Mouse (Mus musculus) thymus, postnatal 4 days (tissue): ENCODE measurements at regions not wholly inside any gene's neighbourhood (a gene's known extent, or its start where the extent isn't known, plus 50 kb on each side); places are given as distances from the start of the nearest gene placed in this dataset.
"Not testable (repeated sequence)": the region's sequence is repeated elsewhere in the genome, so short reads cannot be mapped to it uniquely, and the experiment has no call there.

ENCODE experiments used
- DNase-seq: peaks from one replicate; pipeline ENCODE4 v3.0.0; 2021

- no peak for DNase-seq
Measured at GRCm38 (mm10) chr17:47269053-47269891, 99.4 kb upstream of the Mrps10 start.

DNA sequence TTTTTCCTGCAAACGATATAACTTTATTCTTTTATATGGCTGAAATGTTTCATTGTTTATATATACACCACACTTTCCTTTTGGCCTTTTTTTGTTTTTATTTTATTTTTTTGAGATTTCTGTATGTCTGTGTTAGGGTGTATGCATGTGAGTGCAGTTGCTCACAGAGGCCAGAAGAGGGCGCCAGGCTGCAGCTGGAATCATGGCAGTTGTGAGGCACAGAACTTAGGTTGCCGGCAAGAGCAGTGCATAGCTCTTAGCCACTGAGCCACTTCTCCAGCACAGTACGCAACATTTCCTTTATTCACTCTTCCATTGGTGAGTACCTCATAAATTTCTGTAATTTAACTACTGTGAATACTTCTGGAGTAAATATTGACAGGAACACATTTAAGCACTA is 100.8 kb upstream of the Mrps10 start:
- DNase-seq = no peak

- DNase-seq = no peak
Measured at GRCm38 (mm10) chr17:47267076-47267475, 101.6 kb upstream of the Mrps10 start.

GRCm38 (mm10) chr17:47266335-47266734 is 102.4 kb upstream of the Mrps10 start:
- DNase-seq = no peak

- DNase-seq = no peak
Measured at GRCm38 (mm10) chr17:47262986-47263385, 105.7 kb upstream of the Mrps10 start.

DNA sequence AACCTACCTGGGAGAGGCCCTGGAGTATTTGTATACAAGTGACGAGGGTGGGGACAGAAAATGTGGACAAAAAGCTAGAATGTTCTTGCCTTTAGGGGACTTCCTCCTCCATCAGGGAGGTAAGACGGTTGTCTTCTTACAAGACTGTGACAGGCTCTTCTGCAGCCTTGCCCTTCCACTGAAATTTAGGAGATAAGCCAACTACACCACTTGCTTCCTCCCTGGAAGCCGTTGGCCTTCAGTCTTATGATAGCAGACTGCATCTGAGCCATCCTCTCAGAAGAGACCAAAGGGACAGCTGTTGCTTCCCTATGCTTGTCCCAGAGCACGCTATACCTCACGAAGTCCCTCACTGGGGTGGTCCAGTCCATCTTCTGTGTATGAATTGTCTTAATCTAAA is 106.5 kb upstream of the Mrps10 start:
- no peak for DNase-seq

DNA sequence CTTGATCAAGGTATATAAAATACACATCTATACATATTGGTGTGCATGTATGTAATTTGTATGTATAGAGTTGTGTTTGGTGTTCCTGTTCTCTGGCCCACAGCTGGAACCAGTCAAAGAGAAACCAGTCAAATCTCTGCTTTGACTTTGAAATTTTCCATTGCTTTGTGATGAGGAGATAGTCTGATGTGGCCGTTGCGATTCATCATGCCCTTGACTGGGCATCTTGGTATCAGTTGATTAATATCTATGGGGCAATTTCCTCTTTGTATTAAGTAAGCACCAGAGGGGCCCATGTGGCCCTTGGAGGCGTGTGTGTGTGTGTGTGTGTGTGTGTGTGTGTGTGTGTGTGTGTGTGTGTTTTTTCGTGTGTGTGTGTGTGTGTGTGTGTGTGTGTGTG is 107.7 kb upstream of the Mrps10 start:
- DNase-seq = no peak

- no peak for DNase-seq
Measured at GRCm38 (mm10) chr17:47258296-47258695, 110.4 kb upstream of the Mrps10 start.

DNA sequence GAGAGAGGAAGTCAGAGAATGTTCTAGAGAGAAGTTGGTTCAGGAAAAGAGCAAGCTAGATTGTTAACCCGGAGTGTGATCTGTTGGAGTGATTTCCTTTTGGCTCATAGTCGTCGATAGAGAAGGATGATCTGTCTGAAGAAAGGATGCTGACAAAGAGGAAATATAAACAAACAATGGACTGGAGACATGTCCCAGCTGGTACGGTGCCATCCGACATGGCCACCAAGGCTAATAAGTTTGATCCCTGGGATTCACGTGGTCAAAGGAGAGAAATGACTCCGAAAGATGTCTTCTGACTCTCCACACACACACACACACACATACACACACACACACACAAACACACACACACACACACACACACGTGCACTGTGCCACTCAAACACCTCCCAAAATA is 113.5 kb upstream of the Mrps10 start:
- DNase-seq = no peak

DNA sequence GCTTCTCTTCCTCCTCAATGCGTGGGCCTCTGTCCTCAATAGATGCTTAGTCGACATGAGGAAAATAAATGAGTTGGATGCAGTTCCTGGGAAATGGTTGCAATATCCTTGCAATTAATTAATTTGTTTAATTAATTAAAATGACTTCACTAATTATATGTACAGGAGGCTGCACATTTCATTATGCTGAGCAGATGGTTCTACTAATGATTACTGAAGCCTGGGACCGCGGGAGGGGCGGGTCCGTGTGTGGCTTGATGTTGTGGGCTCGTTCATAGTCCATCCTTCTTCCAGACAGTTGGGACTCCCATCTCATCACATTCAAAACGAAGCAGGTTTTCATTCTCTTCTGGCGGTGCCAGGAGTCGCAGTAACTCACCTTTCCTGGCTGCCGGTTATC is 114.7 kb upstream of the Mrps10 start:
- DNase-seq = no peak

DNA sequence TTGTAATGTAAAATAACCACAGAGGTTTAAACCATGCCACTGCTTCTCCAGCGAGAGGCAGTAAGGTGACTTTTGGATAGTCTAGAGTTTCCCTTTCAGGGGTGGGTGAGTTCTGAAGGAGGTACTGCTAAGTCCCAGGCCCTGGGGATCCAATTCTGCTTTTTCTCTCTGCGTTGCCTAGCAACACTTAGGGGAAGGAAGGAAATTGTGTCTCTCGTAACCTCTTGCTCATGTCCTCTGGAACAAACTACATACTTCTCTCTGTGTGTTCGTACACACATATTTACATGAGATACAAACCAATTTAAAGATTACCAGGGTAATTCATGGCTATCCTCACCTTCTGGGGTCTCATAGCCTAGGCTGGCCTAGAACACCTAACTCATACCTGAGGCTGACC is 118.7 kb upstream of the Mrps10 start:
- no peak for DNase-seq

- no peak for DNase-seq
Measured at GRCm38 (mm10) chr17:47249176-47249575, 119.5 kb upstream of the Mrps10 start.

GRCm38 (mm10) chr17:47248053-47248452 is 120.6 kb upstream of the Mrps10 start:
- no peak for DNase-seq

- no peak for DNase-seq
Measured at GRCm38 (mm10) chr17:47247516-47247915, 121.2 kb upstream of the Mrps10 start.

DNA sequence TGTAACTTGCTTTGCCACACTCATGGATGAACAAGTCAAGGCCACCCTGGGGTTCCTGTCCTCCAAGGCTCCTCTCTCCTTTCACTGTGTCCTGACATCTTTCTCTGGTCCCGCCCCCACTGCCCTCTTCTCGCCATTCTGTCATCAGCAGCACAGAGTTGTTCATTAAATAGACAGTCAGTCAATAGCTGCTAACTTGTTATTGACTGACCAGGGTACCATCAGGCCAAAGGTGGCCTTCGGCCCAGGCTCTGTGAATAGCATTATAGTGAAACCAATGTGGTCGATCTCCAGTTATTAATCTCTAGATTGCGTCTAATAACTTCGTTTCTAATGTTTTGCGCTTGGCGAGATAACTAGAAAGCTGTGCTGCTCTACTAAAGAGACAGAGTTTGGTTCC is 122.1 kb upstream of the Mrps10 start:
- no peak for DNase-seq

- no peak for DNase-seq
Measured at GRCm38 (mm10) chr17:47245635-47246034, 123.1 kb upstream of the Mrps10 start.

GRCm38 (mm10) chr17:47239086-47239485 is 129.6 kb upstream of the Mrps10 start:
- no peak for DNase-seq

GRCm38 (mm10) chr17:47237881-47238280 is 130.8 kb upstream of the Mrps10 start:
- DNase-seq = not testable (repeated sequence)

- DNase-seq = no peak
Measured at GRCm38 (mm10) chr17:47234343-47234742, 134.3 kb upstream of the Mrps10 start.

DNA sequence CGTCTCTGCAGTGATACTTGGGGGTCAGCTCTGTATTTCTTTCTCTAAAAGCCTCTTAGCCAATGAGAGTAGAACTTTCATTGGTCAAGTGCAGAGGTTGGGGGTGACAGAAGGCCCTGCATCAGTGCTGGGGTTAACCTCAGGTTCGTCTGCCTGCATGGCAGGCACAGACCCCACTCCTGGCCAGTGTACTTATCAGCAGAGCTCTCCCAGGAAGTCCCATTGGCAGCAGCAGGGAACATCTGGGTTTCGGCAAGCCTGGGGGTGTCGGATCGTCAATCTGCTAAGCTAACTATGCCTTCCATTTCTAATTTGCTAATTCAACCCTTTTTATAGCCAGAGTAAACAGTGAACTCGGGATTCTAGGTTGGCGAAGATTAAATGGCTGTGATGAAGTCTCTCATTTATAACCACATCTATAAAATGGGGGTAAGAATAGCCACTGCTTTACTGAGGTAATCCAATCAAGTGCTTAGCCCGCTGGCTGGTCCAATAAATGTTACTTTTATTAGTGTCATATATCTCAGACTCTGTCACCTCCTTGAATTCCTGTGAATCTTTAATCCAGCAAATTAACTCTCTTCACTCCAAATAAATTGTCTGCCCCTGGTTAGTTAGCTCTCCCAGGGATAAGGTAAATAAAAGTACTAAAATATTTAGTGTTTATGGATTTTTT is 135.5 kb upstream of the Mrps10 start:
- no peak for DNase-seq

DNA sequence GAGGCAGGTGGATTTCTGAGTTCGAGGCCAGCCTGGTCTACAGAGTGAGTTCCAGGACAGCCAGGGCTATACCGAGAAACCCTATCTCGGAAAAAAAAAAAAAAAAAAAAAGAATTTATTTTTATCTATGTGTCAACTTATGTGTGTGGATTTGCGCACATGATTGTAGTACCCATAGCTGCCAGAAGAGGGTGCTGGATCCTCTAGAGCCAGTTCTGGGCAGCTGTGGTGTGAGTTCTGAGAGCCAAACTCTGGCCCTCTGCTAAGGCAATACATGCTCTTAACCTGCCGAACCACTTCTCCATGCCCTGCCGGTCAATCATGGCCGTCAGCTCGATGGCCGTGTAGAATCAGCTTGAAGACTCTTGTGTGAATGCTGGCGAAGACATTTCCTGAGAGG is 138.0 kb upstream of the Mrps10 start:
- peak; percentile 50 for DNase-seq

- peak; percentile 24 for DNase-seq
Measured at GRCm38 (mm10) chr17:47226391-47226790, 142.3 kb upstream of the Mrps10 start.

DNA sequence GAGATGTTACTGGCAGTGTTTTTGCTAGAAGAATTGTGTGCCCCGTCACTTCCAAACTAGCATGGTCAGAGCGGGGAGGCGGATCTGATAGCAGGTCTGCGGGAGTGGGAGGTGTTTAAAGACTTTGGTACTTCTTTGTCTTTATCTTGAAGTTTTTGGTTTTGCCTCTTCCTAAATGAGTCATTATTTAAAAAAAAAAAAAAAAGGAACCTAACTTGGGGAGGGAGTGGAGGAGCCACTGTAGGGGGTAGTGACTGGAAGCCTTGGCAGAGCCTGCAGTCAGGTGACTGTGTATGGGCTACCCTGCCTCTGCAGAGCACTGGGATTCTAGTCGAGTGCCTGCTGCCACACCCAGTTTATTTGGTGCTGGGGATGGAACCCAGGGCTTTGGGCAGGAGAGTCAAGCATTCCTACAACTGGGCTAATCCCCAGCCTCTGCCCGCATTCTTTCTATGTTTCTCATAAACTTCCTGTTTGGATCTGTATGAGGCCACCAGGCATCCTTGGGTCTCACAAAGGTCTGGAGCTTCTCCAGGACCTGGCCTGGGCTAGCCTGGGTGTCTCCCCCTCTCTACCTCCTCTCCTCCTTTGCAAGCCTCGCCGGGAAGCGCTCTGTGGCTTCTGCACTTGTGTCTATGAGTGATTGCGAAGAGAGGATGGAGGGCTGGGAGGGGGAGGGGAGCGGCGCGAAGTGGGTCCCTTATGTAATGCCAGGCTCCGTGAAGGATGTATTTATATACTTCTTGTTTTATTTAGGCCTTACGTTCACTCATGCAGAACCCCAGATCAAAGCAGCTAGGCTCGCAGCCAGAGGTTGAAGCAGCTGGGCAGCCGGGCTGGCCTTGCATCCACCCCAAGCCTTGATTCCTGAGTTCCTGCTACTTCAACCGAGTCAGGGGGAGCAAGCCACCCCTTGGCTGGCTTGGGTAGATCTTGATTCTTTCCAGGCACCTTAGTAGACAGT is 143.1 kb upstream of the Mrps10 start:
- peak; percentile 23 for DNase-seq
